Mouse (Mus musculus): ENCODE results near the gene Olfr228. TPM values are rescaled to one million over a fixed set of nuclear protein-coding genes. Genes with fewer than 3 reads are reported as not detected.
A peak's percentile ranks its signal among the peaks of the same experiment; 100 is the strongest.
"Not testable (repeated sequence)": the region's sequence is repeated elsewhere in the genome, so short reads cannot be mapped to it uniquely, and the experiment has no call there.

The Olfr228 gene
- total RNA-seq (2017) = not detected in 2 replicates

DNA sequence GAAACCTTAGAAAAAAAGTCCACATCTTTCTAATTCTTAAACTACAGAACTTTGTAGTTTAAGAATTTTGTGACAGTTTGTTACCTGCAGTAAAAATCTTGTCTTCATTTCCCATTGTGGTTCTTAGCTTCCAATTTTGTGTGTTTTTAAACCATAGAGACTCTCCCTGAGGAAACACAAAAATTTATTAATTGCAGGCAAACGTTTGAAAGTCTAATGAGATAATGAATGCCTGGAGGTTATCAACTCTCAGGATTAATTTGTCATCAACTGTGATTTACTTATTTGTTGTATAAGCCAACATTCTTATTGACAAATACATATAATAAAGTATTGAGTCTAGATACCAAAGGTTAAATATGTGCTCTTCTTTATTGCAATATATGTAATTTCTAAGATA lies at the start of gene Olfr228:
Gene Olfr228, minus strand, starts transcription at position 101 of the 400 bp plus-strand sequence.
- no peak for ATAC-seq (replicated peaks in 1 of 2; ENCODE audit: insufficient read depth in 1 of 2, low FRiP score in 2 of 2, low TSS enrichment in 1 of 2, low read depth in 1 of 2, poor library complexity in 2 of 2, severe bottlenecking in 2 of 2)

DNA sequence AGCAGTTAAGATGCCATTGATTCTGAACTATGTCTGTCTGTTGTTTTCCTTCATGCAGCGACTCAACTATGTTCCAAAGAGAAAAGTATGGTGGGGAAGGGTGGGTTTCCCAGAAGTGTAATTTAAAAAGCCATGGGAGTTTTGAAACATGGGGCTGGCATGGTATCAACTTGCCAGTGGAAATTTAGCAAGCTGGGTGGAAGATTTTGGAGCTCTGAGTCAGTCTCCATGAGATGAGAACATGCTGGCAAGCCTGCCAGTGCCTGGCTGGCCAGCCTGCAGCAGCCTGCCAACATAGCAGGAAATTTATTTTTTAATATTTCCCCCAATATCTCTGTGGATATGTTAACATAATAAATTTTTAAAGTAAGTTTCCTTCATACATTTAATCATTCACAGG lies 43.8 kb upstream of the Olfr228 start:
- ATAC-seq (replicated peaks in 1 of 2; ENCODE audit: insufficient read depth in 1 of 2, low FRiP score in 2 of 2, low TSS enrichment in 1 of 2, low read depth in 1 of 2, poor library complexity in 2 of 2, severe bottlenecking in 2 of 2) = no peak

DNA sequence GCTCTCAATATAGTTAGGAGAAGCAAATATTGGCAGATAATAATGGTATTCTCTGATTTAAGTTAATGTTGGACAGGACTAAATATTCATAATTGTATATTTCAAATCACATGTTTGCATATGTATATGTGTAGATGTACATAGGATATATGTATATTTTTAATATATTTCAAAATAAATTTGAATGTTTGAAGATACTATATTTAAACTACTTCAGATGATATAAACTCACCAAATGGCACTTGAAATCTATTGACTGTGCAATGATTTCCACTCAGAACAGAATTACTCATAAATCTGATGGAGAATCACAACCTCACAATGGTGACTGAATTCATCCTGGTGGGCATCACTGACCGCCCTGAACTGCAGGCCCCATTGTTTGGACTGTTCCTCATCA lies 21.0 kb upstream of the Olfr228 start, which contains the start of gene Olfr1076:
Gene Olfr1076, plus strand, starts transcription at position 301 of the 400 bp plus-strand sequence.
- ATAC-seq (replicated peaks in 1 of 2; ENCODE audit: insufficient read depth in 1 of 2, low FRiP score in 2 of 2, low TSS enrichment in 1 of 2, low read depth in 1 of 2, poor library complexity in 2 of 2, severe bottlenecking in 2 of 2) = no peak

DNA sequence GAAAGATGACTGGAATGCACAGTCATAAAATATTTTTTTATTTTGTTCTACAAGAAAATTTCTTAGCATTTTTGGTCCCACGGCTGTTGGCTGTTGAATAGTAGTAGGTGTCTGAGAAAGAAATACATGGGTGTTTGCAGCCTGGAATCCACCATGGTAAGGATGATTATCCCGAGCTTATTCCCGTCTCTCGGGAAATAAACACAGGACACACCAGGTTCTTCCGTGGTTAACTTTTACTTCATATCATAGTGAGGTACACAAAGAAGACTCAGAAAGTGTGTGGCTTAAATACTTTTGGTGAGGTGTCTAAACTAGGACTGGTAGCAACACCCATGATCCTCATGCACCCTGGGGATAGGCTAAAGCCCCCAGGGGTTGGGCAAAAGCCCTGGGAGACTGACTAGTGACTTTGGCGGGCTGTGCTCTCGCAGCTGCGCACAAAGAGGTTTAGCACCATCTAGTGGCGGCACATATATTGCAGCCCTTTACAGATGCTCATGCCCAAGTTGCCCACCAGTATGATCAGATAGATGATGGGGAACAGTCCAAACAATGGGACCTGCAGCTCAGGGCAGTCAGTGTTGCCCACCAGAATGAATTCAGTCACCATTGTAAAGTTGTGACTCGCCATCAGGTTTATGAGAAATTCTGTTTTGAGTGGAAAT lies 22.6 kb downstream of the Olfr228 start:
- ATAC-seq (replicated peaks in 1 of 2; ENCODE audit: insufficient read depth in 1 of 2, low FRiP score in 2 of 2, low TSS enrichment in 1 of 2, low read depth in 1 of 2, poor library complexity in 2 of 2, severe bottlenecking in 2 of 2) = peak; percentile 32 to 58; a peak in 2 of 4 replicates

DNA sequence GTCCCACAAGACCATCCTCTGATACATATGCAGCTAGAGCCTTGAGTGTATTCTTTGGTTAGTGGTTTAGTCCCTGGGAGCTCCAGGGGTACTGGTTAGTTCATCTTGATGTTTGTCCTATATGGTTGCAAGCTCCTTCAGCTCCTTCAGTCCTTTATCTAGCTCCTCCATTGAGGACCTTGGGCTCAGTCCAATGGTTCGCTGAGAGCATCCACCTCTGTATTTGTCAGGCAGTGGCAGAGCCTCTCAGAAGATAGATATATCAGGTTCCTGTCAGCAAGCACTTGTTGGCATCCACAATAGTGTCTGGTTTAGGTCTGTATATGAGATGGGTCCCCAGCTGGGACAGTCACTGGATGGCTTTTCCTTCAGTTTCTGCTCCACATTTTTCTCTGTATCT lies 26.8 kb downstream of the Olfr228 start:
- no peak for ATAC-seq (replicated peaks in 1 of 2; ENCODE audit: insufficient read depth in 1 of 2, low FRiP score in 2 of 2, low TSS enrichment in 1 of 2, low read depth in 1 of 2, poor library complexity in 2 of 2, severe bottlenecking in 2 of 2)

DNA sequence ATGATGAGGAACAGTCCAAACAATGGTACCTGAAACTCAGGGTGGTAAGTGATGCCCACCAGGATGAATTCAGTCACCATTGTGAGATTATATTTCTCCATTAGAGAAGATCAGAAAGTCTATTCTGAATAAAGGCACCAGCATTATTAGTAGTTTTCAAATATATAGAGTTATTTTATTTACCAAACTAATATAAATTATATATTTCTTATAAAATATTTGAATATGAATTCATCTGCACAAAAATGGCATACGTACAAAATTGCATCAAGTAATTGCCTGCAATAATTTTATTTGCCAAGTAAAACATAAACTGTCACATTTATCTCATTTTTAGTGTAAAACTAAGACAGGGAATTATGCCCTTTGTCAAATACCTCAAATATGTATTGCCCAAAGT lies 31.0 kb downstream of the Olfr228 start, which contains the start of gene Olfr1066:
Gene Olfr1066, minus strand, starts transcription at position 101 of the 400 bp plus-strand sequence.
- ATAC-seq (replicated peaks in 1 of 2; ENCODE audit: insufficient read depth in 1 of 2, low FRiP score in 2 of 2, low TSS enrichment in 1 of 2, low read depth in 1 of 2, poor library complexity in 2 of 2, severe bottlenecking in 2 of 2) = no peak

GRCm38 (mm10) chr2:86450491-86450890 lies 36.7 kb downstream of the Olfr228 start, which contains the start of gene Olfr1065:
TSS of gene Olfr1065 (minus strand) at chr2:86450591.
- ATAC-seq (replicated peaks in 1 of 2; ENCODE audit: insufficient read depth in 1 of 2, low FRiP score in 2 of 2, low TSS enrichment in 1 of 2, low read depth in 1 of 2, poor library complexity in 2 of 2, severe bottlenecking in 2 of 2) = not testable (repeated sequence)

DNA sequence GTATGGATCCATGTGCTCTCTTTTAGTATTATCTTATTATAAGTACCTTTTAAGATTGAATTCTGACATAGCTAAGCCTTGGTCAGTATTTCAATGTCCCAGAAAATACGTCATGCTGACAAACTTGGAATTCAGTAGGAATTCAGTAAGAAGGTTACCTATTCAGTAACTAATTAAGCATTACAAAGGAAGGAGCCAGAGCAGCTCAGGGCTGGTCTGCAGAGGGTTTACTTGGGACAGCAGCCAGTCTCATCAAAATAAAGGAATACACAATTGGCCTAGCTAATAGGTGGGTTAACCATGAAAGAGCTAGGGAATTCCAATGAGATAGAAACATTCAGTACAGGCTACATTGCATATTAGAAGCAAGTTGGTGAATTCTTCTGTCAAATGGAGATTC lies 45.1 kb downstream of the Olfr228 start:
- not testable (repeated sequence) for ATAC-seq (replicated peaks in 1 of 2; ENCODE audit: insufficient read depth in 1 of 2, low FRiP score in 2 of 2, low TSS enrichment in 1 of 2, low read depth in 1 of 2, poor library complexity in 2 of 2, severe bottlenecking in 2 of 2)

Other genes with a start within 250 kb of the Olfr228 start
- not detected in 2 replicates for gene Olfr1048, start 247.1 kb downstream of the Olfr228 start, total RNA-seq (2017)
- gene Olfr1049, start 229.1 kb downstream of the Olfr228 start, total RNA-seq (2017) = not detected in 2 replicates
- not detected in 2 replicates for gene Olfr1051, start 208.3 kb downstream of the Olfr228 start, total RNA-seq (2017)
- not detected in 2 replicates for gene Olfr1052, start 194.9 kb downstream of the Olfr228 start, total RNA-seq (2017)
- not detected in 2 replicates for gene Olfr1053, start 172.1 kb downstream of the Olfr228 start, total RNA-seq (2017)
- gene Olfr1054, start 152.0 kb downstream of the Olfr228 start, total RNA-seq (2017) = not detected in 2 replicates
- gene Olfr1055, start 137.1 kb downstream of the Olfr228 start, total RNA-seq (2017) = not detected in 2 replicates
- gene Olfr1056, start 124.9 kb downstream of the Olfr228 start, total RNA-seq (2017) = not detected in 2 replicates
- not detected in 2 replicates for gene Olfr1057, start 109.0 kb downstream of the Olfr228 start, total RNA-seq (2017)
- gene Olfr1058, start 98.8 kb downstream of the Olfr228 start, total RNA-seq (2017) = not detected in 2 replicates
- not detected in 2 replicates for gene Olfr1061, start 73.3 kb downstream of the Olfr228 start, total RNA-seq (2017)
- not detected in 2 replicates for gene Olfr1062, start 60.6 kb downstream of the Olfr228 start, total RNA-seq (2017)
- not detected in 2 replicates for gene Olfr1065, start 36.8 kb downstream of the Olfr228 start, total RNA-seq (2017)
- gene Olfr1066, start 31.1 kb downstream of the Olfr228 start, total RNA-seq (2017) = not detected in 2 replicates
- gene Olfr1076, start 21.1 kb upstream of the Olfr228 start, total RNA-seq (2017) = not detected in 2 replicates
- not detected in 2 replicates for gene Olfr1079, start 55.1 kb upstream of the Olfr228 start, total RNA-seq (2017)
- gene Olfr1080, start 70.8 kb upstream of the Olfr228 start, total RNA-seq (2017) = not detected in 2 replicates
- not detected in 2 replicates for gene Olfr1082, start 111.6 kb upstream of the Olfr228 start, total RNA-seq (2017)
- gene Olfr1084, start 152.3 kb upstream of the Olfr228 start, total RNA-seq (2017) = not detected in 2 replicates
- gene Olfr1085, start 174.6 kb upstream of the Olfr228 start, total RNA-seq (2017) = not detected in 2 replicates
- gene Olfr1086, start 192.7 kb upstream of the Olfr228 start, total RNA-seq (2017) = not detected in 2 replicates
- gene Olfr1087, start 211.0 kb upstream of the Olfr228 start, total RNA-seq (2017) = not detected in 2 replicates
- gene Olfr1089, start 246.3 kb upstream of the Olfr228 start, total RNA-seq (2017) = not detected in 2 replicates

All from hematopoietic stem cell, adult 5-6 weeks (primary cell).